Mouse (Mus musculus) hindbrain, postnatal 0 days (tissue): ENCODE results near the gene Rab21. TPM values are rescaled to one million over a fixed set of nuclear protein-coding genes. Genes with fewer than 3 reads are reported as not detected.

ENCODE experiments used
- ATAC-seq: fragments of 200-750 bp; cut with Nextera tagmentation; 2 replicates; pipeline ENCODE4 v1.8.0; 2017; ENCODE audit warnings: mild to moderate bottlenecking, moderate TSS enrichment, moderate library complexity
- DNase-seq: peaks from one replicate; pipeline ENCODE4 v3.0.0-alpha.2; 2015; ENCODE audit warnings: low spot score
- H3K27ac ChIP-seq: fragments of 300-500 bp; sonication (generic); 2 replicates; pipeline ENCODE4 v1.5.1; 2014; ENCODE audit warnings: mild to moderate bottlenecking
- H3K27me3 ChIP-seq: fragments of 300-500 bp; sonication (generic); 2 replicates; pipeline ENCODE4 v1.6.1; 2014; ENCODE audit warnings: low read length, mixed read lengths; ENCODE audit not compliant: insufficient read depth
- H3K36me3 ChIP-seq: fragments of 300-500 bp; sonication (generic); 2 replicates; pipeline ENCODE4 v1.6.1; 2014; ENCODE audit warnings: low read length, mixed read lengths; ENCODE audit not compliant: insufficient read depth
- H3K4me1 ChIP-seq: fragments of 300-500 bp; sonication (generic); 2 replicates; pipeline ENCODE4 v1.6.1; 2014; ENCODE audit warnings: antibody characterized with exemption, low read length, mixed read lengths; ENCODE audit not compliant: insufficient read depth
- H3K4me2 ChIP-seq: fragments of 300-500 bp; sonication (generic); 2 replicates; pipeline ENCODE4 v1.6.1; 2014; ENCODE audit warnings: low read depth, mild to moderate bottlenecking, low read length, moderate library complexity, mixed read lengths
- H3K4me3 ChIP-seq: fragments of 300-500 bp; sonication (generic); 2 replicates; pipeline ENCODE4 v1.5.1; 2014; ENCODE audit warnings: low read length
- H3K9ac ChIP-seq: fragments of 300-500 bp; sonication (generic); replicated peaks from 2 replicates; pipeline ENCODE4 v1.6.1; 2014; ENCODE audit warnings: mild to moderate bottlenecking, low read length, moderate library complexity, mixed read lengths
- H3K9me3 ChIP-seq: fragments of 300-500 bp; sonication (generic); 2 replicates; pipeline ENCODE4 v1.6.1; 2016; ENCODE audit warnings: low read length, mixed read lengths
- CTCF ChIP-seq: IDR thresholded peaks from 2 replicates; pipeline ENCODE4 v1.5.1; 2016; ENCODE audit warnings: antibody characterized with exemption, control low read depth, low read depth
- WGBS: fragments of 180-500 bp; shearing (Covaris S2); extraction: QIAGEN DNeasy Blood & Tissue Kit; methylation state at CpG from one replicate; pipeline ENCODE4 v1.1.7; 2014; 5-methylcytosine and 5-hydroxymethylcytosine counted together
- polyA plus RNA-seq: library from polyadenylated mRNA; unstranded; fragments of >200 nt; fragmentation: Nextera tagmentation; extraction: Ambion mirVana; gene quantifications from 2 replicates; pipeline ENCODE4 v1.2.1, GENCODE M21; 2015
- total RNA-seq: library from RNA; depleted of rRNA; stranded (reverse); fragments of >200 nt; gene quantifications from 2 replicates; pipeline ENCODE4 v1.2.3, GENCODE M21; 2014

Gene Rab21
- total and polyA plus RNA-seq, 2 experiments from 2014 or later = 9.0 to 24.8 TPM

GRCm38 (mm10) chr10:115346444-115346843 is 31.1 kb upstream of the Rab21 start:
- Histone ChIP-seq H3K4me2 (no peak overlapping the region), H3K4me3 (no peak overlapping the region), H3K4me1 (no peaks in the 10 kb centered on the region), H3K9ac (no peak overlapping the region), H3K9me3 (no peaks in the 10 kb centered on the region), H3K27me3 (no peaks in the 10 kb centered on the region), H3K27ac (no peak overlapping the region), H3K36me3 (peaks cover 16% of the 10 kb centered on the region; the same call in 1 of the 2 replicates)
- ATAC-seq (no peak), DNase-seq (no peak)
- no peak for TF ChIP-seq CTCF

DNA sequence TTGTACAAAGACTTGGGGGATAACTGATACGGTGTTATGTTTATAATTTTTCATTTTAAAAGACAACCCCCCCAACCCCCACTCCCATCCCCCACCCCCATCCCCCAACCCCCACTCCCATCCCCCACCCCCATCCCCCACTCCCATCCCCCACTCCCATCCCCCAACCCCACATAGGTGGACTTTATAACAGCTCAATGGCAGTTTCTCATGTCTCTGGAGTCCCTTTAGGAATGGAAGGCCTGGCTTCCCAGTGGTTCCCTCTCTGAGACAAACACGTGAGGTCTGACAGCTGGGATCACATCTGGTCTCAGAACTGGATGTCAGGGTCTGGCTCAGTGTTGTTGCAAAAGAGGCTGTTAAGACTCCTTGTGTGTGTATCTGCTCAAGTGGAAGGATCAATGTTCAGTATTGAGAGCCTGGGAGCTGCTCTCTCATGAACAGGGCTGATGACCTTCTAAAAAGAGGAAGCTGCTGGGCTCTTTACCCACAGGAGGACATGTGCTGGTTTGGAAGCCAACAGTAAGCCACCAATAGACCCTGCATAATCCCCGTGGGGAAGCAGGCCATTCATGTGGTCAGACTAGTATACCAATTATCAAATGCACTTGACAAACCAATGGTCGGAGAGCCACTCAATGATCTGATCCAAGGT is 27.5 kb upstream of the Rab21 start:
- Histone ChIP-seq H3K27me3 (no peaks in the 10 kb centered on the region), H3K4me1 (no peaks in the 10 kb centered on the region), H3K4me3 (no peak overlapping the region), H3K36me3 (peaks cover 23% of the 10 kb centered on the region; the same call in 1 of the 2 replicates), H3K27ac (no peak overlapping the region), H3K9me3 (no peaks in the 10 kb centered on the region), H3K9ac (no peak overlapping the region), H3K4me2 (no peak overlapping the region)
- no peak for DNase-seq
- TF ChIP-seq CTCF = no peak
- WGBS = 87% methylated on average over 4 of the region's 4 CpGs
- no peak for ATAC-seq

- no peaks in the 10 kb centered on the region for H3K27me3 ChIP-seq
- no peak overlapping the region for H3K9ac ChIP-seq
- ATAC-seq (no peak), DNase-seq (no peak)
- no peaks in the 10 kb centered on the region for H3K9me3 ChIP-seq
- H3K4me3 ChIP-seq = no peak overlapping the region
- WGBS = 91% methylated on average over 7 of the region's 7 CpGs
- no peak for TF ChIP-seq CTCF
- H3K36me3 ChIP-seq = peaks cover 23% of the 10 kb centered on the region; the same call in 1 of the 2 replicates
- no peak overlapping the region for H3K27ac ChIP-seq
- H3K4me1 ChIP-seq = no peaks in the 10 kb centered on the region
- H3K4me2 ChIP-seq = no peak overlapping the region
Measured at GRCm38 (mm10) chr10:115339820-115340328, 24.5 kb upstream of the Rab21 start.

DNA sequence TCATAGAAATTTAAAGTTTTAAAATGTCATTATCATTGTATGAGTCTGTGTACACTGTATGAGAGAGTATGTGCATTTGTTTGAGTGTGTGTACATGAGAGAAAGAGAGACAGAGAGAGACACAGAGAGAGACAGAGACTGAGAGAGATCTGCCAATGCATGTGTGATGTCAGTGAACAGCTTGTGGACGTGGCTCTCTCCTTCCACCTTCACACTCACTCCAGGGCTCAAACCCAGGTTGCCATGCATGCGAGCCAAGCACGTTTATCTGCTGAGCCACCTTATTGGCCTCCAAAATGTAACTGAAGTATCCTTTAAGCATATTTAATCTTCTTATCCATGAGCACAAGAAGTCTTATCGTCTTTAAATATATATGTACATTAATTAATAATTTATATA is 21.5 kb upstream of the Rab21 start:
- Histone ChIP-seq H3K9ac (no peak overlapping the region), H3K27me3 (no peaks in the 10 kb centered on the region)
- WGBS = 79% methylated on average over 4 of the region's 4 CpGs

DNA sequence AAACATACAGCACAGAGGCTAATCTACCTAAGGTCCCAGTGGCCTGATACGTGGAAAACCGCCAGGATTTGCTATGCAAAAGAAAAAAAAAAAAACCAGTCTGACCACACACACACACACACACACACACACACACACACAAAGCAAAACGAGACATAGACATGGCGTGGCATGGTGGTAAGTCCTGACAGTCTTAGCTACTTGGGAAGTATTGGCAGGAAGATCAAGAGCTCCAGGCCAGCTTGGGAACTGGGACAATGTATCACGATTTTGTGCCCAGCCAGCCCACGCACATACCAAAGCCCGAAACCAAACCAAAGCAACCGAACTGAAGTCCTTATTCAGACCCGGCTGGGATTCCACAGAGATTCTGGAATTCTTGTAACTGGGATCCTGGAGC is 18.1 kb upstream of the Rab21 start:
- Histone ChIP-seq H3K36me3 (no peaks in the 10 kb centered on the region), H3K9ac (no peak overlapping the region), H3K27me3 (no peaks in the 10 kb centered on the region), H3K4me2 (no peak overlapping the region), H3K4me1 (no peaks in the 10 kb centered on the region), H3K27ac (no peak overlapping the region), H3K4me3 (no peak overlapping the region), H3K9me3 (no peaks in the 10 kb centered on the region)
- DNase-seq (no peak), ATAC-seq (0 out of 2 replicates have a peak, but pooled peaks have one; percentile 24)
- 67% methylated on average over 9 of the region's 9 CpGs for WGBS
- TF ChIP-seq CTCF = no peak

More for the DNA sequence above, 21.5 kb upstream of the Rab21 start:
- H3K27ac ChIP-seq = no peak overlapping the region
- ATAC-seq = no peak
- H3K4me2 ChIP-seq = no peak overlapping the region
- no peaks in the 10 kb centered on the region for H3K4me1 ChIP-seq
- peaks cover 12% of the 10 kb centered on the region; the same call in 1 of the 2 replicates for H3K36me3 ChIP-seq
- H3K4me3 ChIP-seq = no peak overlapping the region
- DNase-seq = no peak
- no peak for TF ChIP-seq CTCF
- H3K9me3 ChIP-seq = no peaks in the 10 kb centered on the region

- TF ChIP-seq CTCF = no peak
- Histone ChIP-seq H3K9ac (no peak overlapping the region), H3K4me3 (no peak overlapping the region), H3K4me2 (no peak overlapping the region), H3K27me3 (no peaks in the 10 kb centered on the region), H3K36me3 (no peaks in the 10 kb centered on the region), H3K27ac (no peak overlapping the region), H3K4me1 (no peaks in the 10 kb centered on the region), H3K9me3 (no peaks in the 10 kb centered on the region)
- WGBS = 89% methylated on average over 4 of the region's 4 CpGs
- ATAC-seq (no peak), DNase-seq (no peak)
Measured at GRCm38 (mm10) chr10:115332997-115333396, 17.6 kb upstream of the Rab21 start.

- no peak for ATAC-seq
- Histone ChIP-seq H3K4me1 (no peaks in the 10 kb centered on the region), H3K4me2 (no peak overlapping the region), H3K27me3 (no peaks in the 10 kb centered on the region), H3K36me3 (no peaks in the 10 kb centered on the region), H3K27ac (no peak overlapping the region), H3K9me3 (no peaks in the 10 kb centered on the region), H3K4me3 (no peak overlapping the region), H3K9ac (no peak overlapping the region)
- no peak for DNase-seq
- TF ChIP-seq CTCF = no peak
- WGBS = 84% methylated on average over 8 of the region's 8 CpGs
Measured at GRCm38 (mm10) chr10:115332420-115332952, 17.1 kb upstream of the Rab21 start.
